Mouse (Mus musculus) cortical plate, adult 2 months (tissue): ENCODE results near the gene Ttll8.

Experiments used
- CTCF ChIP-seq: fragments of 200-500 bp; IDR thresholded peaks from 2 replicates; pipeline ENCODE4 v1.5.1; 2011; ENCODE audit warnings: mild to moderate bottlenecking, control low read depth, low read length; ENCODE audit not compliant: insufficient read depth; ENCODE audit errors: extremely low read depth
- POLR2A ChIP-seq: fragments of 200-500 bp; IDR thresholded peaks from 2 replicates; pipeline ENCODE4 v1.6.1; 2011; ENCODE audit warnings: mild to moderate bottlenecking, low read length, control low read depth; ENCODE audit not compliant: insufficient read depth; ENCODE audit errors: extremely low read depth

- TF ChIP-seq CTCF (no peak), POLR2A (no peak)
These were observed 79.7 kb downstream of the Ttll8 start for GRCm38 (mm10) chr15:88874477-88874876.
